Mouse (Mus musculus): ENCODE measurements at regions not wholly inside any gene's neighbourhood (a gene's known extent, or its start where the extent isn't known, plus 50 kb on each side); places are given as distances from the start of the nearest gene placed in this dataset. TPM values are rescaled to one million over a fixed set of nuclear protein-coding genes. Genes with fewer than 3 reads are reported as not detected.

Small RNA genes lying in the stretch of these regions (microRNA-seq; reads per million reads assigned to microRNA genes)
- gene Gm24567 (ENCODE audit: borderline number of aligned reads): not detected
